In the genomic region with DNA sequence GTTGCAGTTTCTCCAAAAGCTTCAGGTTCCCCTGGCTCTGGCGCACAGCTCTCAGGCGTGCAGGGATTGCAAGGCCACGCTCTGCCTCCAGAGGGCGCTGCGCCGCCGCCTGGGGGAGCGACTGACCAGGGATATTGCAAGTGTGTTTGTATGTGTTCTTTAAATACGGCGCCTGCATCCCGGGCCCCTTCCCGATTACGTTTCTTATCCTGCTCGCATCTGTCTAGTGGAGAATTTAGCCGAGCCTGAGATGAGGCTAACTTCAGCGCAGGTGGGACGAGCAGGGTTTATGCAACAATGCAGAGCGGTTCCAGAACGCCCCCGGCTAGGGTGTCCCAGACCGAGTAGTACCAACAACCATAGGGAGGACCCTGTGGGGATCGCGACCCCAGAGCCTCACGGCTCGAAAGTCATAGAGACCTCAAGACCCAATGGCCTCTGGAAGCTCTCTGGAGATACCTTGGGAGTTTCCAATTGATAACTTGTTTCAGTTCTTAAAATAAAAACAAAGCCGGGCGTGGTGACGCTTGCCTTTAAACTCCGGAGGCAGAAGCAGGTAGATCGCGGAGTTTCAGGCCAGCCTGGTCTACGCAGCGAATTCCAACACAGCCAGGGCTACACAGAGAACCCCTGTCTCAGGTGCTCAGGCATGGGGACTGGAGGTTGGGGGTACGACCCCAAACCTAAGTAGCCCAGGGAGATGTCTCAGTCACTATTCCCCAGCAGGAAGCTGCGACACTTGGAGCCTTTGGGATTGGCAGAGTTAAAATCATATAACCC, we compare ENCODE assay signal across 8 mouse cellular contexts.
A peak's percentile ranks its signal among the peaks of the same experiment; 100 is the strongest.
DNase-seq lines count a peak whose midpoint lies in the region; ATAC-seq lines count a peak whose summit lies in the region.

No protein-coding gene starts in this region.

- peak overlapping the region; percentile 65 for H3K9ac ChIP-seq in heart, embryonic 12.5 days
- H3K9ac ChIP-seq in kidney, embryonic 16.5 days (replicated peaks; ENCODE audit: low read length): peak overlapping the region; percentile 69
- H3K9ac ChIP-seq in liver, embryonic 13.5 days: peak overlapping the region; percentile 58
- H3K9ac ChIP-seq in stomach, embryonic 15.5 days: peak overlapping the region; percentile 23; the same call in 1 of the 2 replicates

- peaks cover 43% of the 10 kb centered on the region for H3K27me3 ChIP-seq in erythroblast, embryonic 14.5 days (ENCODE audit: control insufficient read depth)
- peaks cover 8% of the 10 kb centered on the region for H3K27me3 ChIP-seq in heart, embryonic 12.5 days (replicated peaks)
- no peaks in the 10 kb centered on the region for H3K27me3 ChIP-seq in kidney, embryonic 16.5 days (ENCODE audit: insufficient read depth, low read length)
- peaks cover 24% of the 10 kb centered on the region for H3K27me3 ChIP-seq in liver, embryonic 13.5 days
- H3K27me3 ChIP-seq in stomach, embryonic 15.5 days (replicated peaks): 0 out of 2 replicates have a peak, but pooled peaks cover 4% of the 10 kb centered on the region

- H3K4me3 ChIP-seq in erythroblast, embryonic 14.5 days (replicated peaks): peak overlapping the region; percentile 59
- H3K4me3 ChIP-seq in heart, embryonic 12.5 days: peak overlapping the region; percentile 61
- H3K4me3 ChIP-seq in kidney, embryonic 16.5 days (ENCODE audit: low read length): peak overlapping the region; percentile 67
- H3K4me3 ChIP-seq in liver, embryonic 13.5 days (replicated peaks): peak overlapping the region; percentile 60
- H3K4me3 ChIP-seq in stomach, embryonic 15.5 days (replicated peaks): peak overlapping the region; percentile 54

- H3K4me1 ChIP-seq in erythroblast, embryonic 14.5 days (ENCODE audit: control insufficient read depth): peaks cover 11% of the 10 kb centered on the region
- peaks cover 4% of the 10 kb centered on the region for H3K4me1 ChIP-seq in heart, embryonic 12.5 days (replicated peaks)
- peaks cover 23% of the 10 kb centered on the region for H3K4me1 ChIP-seq in kidney, embryonic 16.5 days (ENCODE audit: insufficient read depth, low read length)
- peaks cover 20% of the 10 kb centered on the region for H3K4me1 ChIP-seq in liver, embryonic 13.5 days (replicated peaks)
- peaks cover 13% of the 10 kb centered on the region; the same call in 1 of the 2 replicates for H3K4me1 ChIP-seq in stomach, embryonic 15.5 days

- ATAC-seq in heart, embryonic 12.5 days (ENCODE audit: insufficient number of reproducible peaks, low FRiP score): peak; percentile 62
- peak; percentile 78 for ATAC-seq in kidney, embryonic 16.5 days (ENCODE audit: low FRiP score, low TSS enrichment)
- peak; percentile 79 for ATAC-seq in liver, embryonic 13.5 days (ENCODE audit: low read depth)
- ATAC-seq in stomach, embryonic 15.5 days (ENCODE audit: insufficient read depth, low FRiP score, low read depth): peak; percentile 83

- under 1% methylated on average over 35 of the region's 35 CpGs for WGBS in heart, embryonic 12.5 days
- WGBS in kidney, embryonic 16.5 days: under 1% methylated on average over 35 of the region's 35 CpGs
- 2% methylated on average over 35 of the region's 35 CpGs for WGBS in liver, embryonic 13.5 days (ENCODE audit: insufficient replicate concordance)
- WGBS in stomach, embryonic 15.5 days: under 1% methylated on average over 35 of the region's 35 CpGs

- H3K4me2 ChIP-seq in heart, embryonic 12.5 days: peak overlapping the region; percentile 87
- peak overlapping the region; percentile 99 for H3K4me2 ChIP-seq in kidney, embryonic 16.5 days (replicated peaks; ENCODE audit: low read depth, low read length)
- peak overlapping the region; percentile 79 for H3K4me2 ChIP-seq in liver, embryonic 13.5 days
- H3K4me2 ChIP-seq in stomach, embryonic 15.5 days: peak overlapping the region; percentile 98

- no peaks in the 10 kb centered on the region for H3K36me3 ChIP-seq in erythroblast, embryonic 14.5 days (ENCODE audit: control insufficient read depth)
- no peaks in the 10 kb centered on the region for H3K36me3 ChIP-seq in heart, embryonic 12.5 days
- no peaks in the 10 kb centered on the region for H3K36me3 ChIP-seq in kidney, embryonic 16.5 days (ENCODE audit: insufficient read depth, low read length)
- H3K36me3 ChIP-seq in liver, embryonic 13.5 days: no peaks in the 10 kb centered on the region
- no peaks in the 10 kb centered on the region for H3K36me3 ChIP-seq in stomach, embryonic 15.5 days

- H3K9me3 ChIP-seq in erythroblast, embryonic 14.5 days (ENCODE audit: control insufficient read depth, low read length): no peaks in the 10 kb centered on the region
- H3K9me3 ChIP-seq in heart, embryonic 12.5 days (replicated peaks): no peaks in the 10 kb centered on the region
- H3K9me3 ChIP-seq in kidney, embryonic 16.5 days (ENCODE audit: low read length): no peaks in the 10 kb centered on the region
- H3K9me3 ChIP-seq in liver, embryonic 13.5 days (replicated peaks): no peaks in the 10 kb centered on the region
- H3K9me3 ChIP-seq in stomach, embryonic 15.5 days: no peaks in the 10 kb centered on the region

- H3K27ac ChIP-seq in heart, embryonic 12.5 days (ENCODE audit: poor library complexity, severe bottlenecking): no peak overlapping the region
- no peak overlapping the region for H3K27ac ChIP-seq in kidney, embryonic 16.5 days (ENCODE audit: low read length)
- no peak overlapping the region for H3K27ac ChIP-seq in liver, embryonic 13.5 days
- no peak overlapping the region for H3K27ac ChIP-seq in stomach, embryonic 15.5 days

- peak; percentile 91 for DNase-seq in CD4-positive, CD25-positive, alpha-beta regulatory T cell, adult 2 months (ENCODE audit: low read depth, low spot score)
- peak; percentile 62 for DNase-seq in brain, embryonic 18.5 days (ENCODE audit: low read depth, low spot score)
- DNase-seq in liver, embryonic 13.5 days: peak; percentile 76
- peak; percentile 99 for DNase-seq in neural tube, embryonic 10.5 days (ENCODE audit: extremely low spot score, low spot score)
